Mouse (Mus musculus) cortical plate, adult 2 months (tissue): ENCODE measurements around the gene Asic1. TPM values are rescaled to one million over a fixed set of nuclear protein-coding genes. Genes with fewer than 3 reads are reported as not detected.
A peak's percentile ranks its signal among the peaks of the same experiment; 100 is the strongest.

Source experiments
- H3K27ac ChIP-seq: fragments of 200-500 bp; 2 replicates; pipeline ENCODE4 v1.5.1; 2012; ENCODE audit warnings: low read length, control low read depth, inconsistent platforms; ENCODE audit not compliant: insufficient read depth
- H3K4me1 ChIP-seq: fragments of 200-500 bp; 2 replicates; pipeline ENCODE4 v1.6.1; 2011; ENCODE audit warnings: low read length; ENCODE audit not compliant: control insufficient read depth, insufficient read depth
- H3K4me3 ChIP-seq: fragments of 200-500 bp; 2 replicates; pipeline ENCODE4 v1.5.1; 2011; ENCODE audit warnings: mild to moderate bottlenecking, low read length, control low read depth; ENCODE audit not compliant: insufficient read depth
- CTCF ChIP-seq: fragments of 200-500 bp; IDR thresholded peaks from 2 replicates; pipeline ENCODE4 v1.5.1; 2011; ENCODE audit warnings: mild to moderate bottlenecking, control low read depth, low read length; ENCODE audit not compliant: insufficient read depth; ENCODE audit errors: extremely low read depth
- POLR2A ChIP-seq: fragments of 200-500 bp; IDR thresholded peaks from 2 replicates; pipeline ENCODE4 v1.6.1; 2011; ENCODE audit warnings: mild to moderate bottlenecking, low read length, control low read depth; ENCODE audit not compliant: insufficient read depth; ENCODE audit errors: extremely low read depth
- polyA plus RNA-seq: library from polyadenylated mRNA; depleted of rRNA; stranded (reverse); fragments of >200 nt; gene quantifications from 2 replicates; pipeline ENCODE4 v1.2.3, GENCODE M21; 2012

Gene Asic1
- polyA plus RNA-seq, 1 experiment, result 59.0 TPM

GRCm38 (mm10) chr15:99650304-99650703 is 19.9 kb upstream of the Asic1 start:
- Histone ChIP-seq H3K27ac (no peak overlapping the region), H3K4me3 (no peak overlapping the region; the same call in 1 of the 2 replicates), H3K4me1 (no peaks in the 10 kb centered on the region)
- TF ChIP-seq POLR2A (no peak), CTCF (no peak)

GRCm38 (mm10) chr15:99651163-99651872 is 18.9 kb upstream of the Asic1 start, which contains the start of gene Racgap1:
TSS of gene Racgap1 (minus strand) at chr15:99651656.
- H3K27ac ChIP-seq, result no peak within 1 kb of the TSS

GRCm38 (mm10) chr15:99651984-99652872 is 17.9 kb upstream of the Asic1 start:
- TF ChIP-seq CTCF, result no peak
- TF ChIP-seq POLR2A, result no peak
- Histone ChIP-seq H3K4me1 (no peaks in the 10 kb centered on the region), H3K4me3 (peak overlapping the region; percentile 20; the same call in 1 of the 2 replicates), H3K27ac (no peak overlapping the region)

More at GRCm38 (mm10) chr15:99651163-99651872, 18.9 kb upstream of the Asic1 start, which contains the start of gene Racgap1:
- TF ChIP-seq POLR2A (no peak), CTCF (no peak)
- Histone ChIP-seq H3K4me3 (peak within 1 kb of the TSS; percentile 20), H3K4me1 (no peaks in the 10 kb centered on the region)

- no peak; the same call in 1 of the 2 replicates for TF ChIP-seq CTCF
- no peak for TF ChIP-seq POLR2A
- no peaks in the 10 kb centered on the region for H3K4me1 ChIP-seq
Observed at GRCm38 (mm10) chr15:99653291-99653690, 16.9 kb upstream of the Asic1 start.

GRCm38 (mm10) chr15:99653876-99654275 is 16.3 kb upstream of the Asic1 start:
- Histone ChIP-seq H3K27ac (no peak overlapping the region), H3K4me1 (no peaks in the 10 kb centered on the region), H3K4me3 (no peak overlapping the region)
- TF ChIP-seq POLR2A (no peak), CTCF (no peak)

More at GRCm38 (mm10) chr15:99653291-99653690, 16.9 kb upstream of the Asic1 start:
- Histone ChIP-seq H3K4me3 (no peak overlapping the region), H3K27ac (no peak overlapping the region)

GRCm38 (mm10) chr15:99655956-99656355 is 14.2 kb upstream of the Asic1 start:
- no peak overlapping the region for H3K4me3 ChIP-seq
- TF ChIP-seq CTCF (no peak), POLR2A (no peak)
- no peaks in the 10 kb centered on the region for H3K4me1 ChIP-seq

GRCm38 (mm10) chr15:99658437-99658836 is 11.7 kb upstream of the Asic1 start:
- TF ChIP-seq POLR2A (no peak), CTCF (no peak)
- Histone ChIP-seq H3K4me1 (peaks cover 2% of the 10 kb centered on the region; the same call in 1 of the 2 replicates), H3K27ac (no peak overlapping the region), H3K4me3 (no peak overlapping the region)

More at GRCm38 (mm10) chr15:99655956-99656355, 14.2 kb upstream of the Asic1 start:
- H3K27ac ChIP-seq, result no peak overlapping the region

GRCm38 (mm10) chr15:99661121-99661830 is 8.9 kb upstream of the Asic1 start:
- Histone ChIP-seq H3K27ac (no peak overlapping the region), H3K4me3 (no peak overlapping the region), H3K4me1 (peaks cover 6% of the 10 kb centered on the region)
- no peak for TF ChIP-seq CTCF
- TF ChIP-seq POLR2A, result no peak

- TF ChIP-seq CTCF (no peak), POLR2A (no peak)
- Histone ChIP-seq H3K4me3 (no peak overlapping the region), H3K4me1 (peaks cover 6% of the 10 kb centered on the region), H3K27ac (no peak overlapping the region)
Observed at GRCm38 (mm10) chr15:99662371-99662770, 7.8 kb upstream of the Asic1 start.
